Mouse (Mus musculus) lung, adult 2 months (tissue): ENCODE data around the gene Kcnj6. TPM values are rescaled to one million over a fixed set of nuclear protein-coding genes. Genes with fewer than 3 reads are reported as not detected.

ENCODE experiments used
- DNase-seq: peaks from one replicate; pipeline ENCODE4 v3.0.0; 2022
- H3K4me1 ChIP-seq: fragments of 200-500 bp; 2 replicates; pipeline ENCODE4 v1.6.1; 2011; ENCODE audit warnings: low read length; ENCODE audit not compliant: control insufficient read depth, insufficient read depth
- H3K4me3 ChIP-seq: fragments of 200-500 bp; replicated peaks from 2 replicates; pipeline ENCODE3; 2011; ENCODE audit warnings: low read depth, mild to moderate bottlenecking, control low read depth, low read length; ENCODE audit errors: extremely low read depth
- CTCF ChIP-seq: fragments of 200-500 bp; IDR thresholded peaks from 2 replicates; pipeline ENCODE4 v1.5.1; 2011; ENCODE audit warnings: mild to moderate bottlenecking, low read length, control low read depth; ENCODE audit not compliant: insufficient read depth
- POLR2A ChIP-seq: fragments of 200-500 bp; IDR thresholded peaks from 2 replicates; pipeline ENCODE4 v1.6.1; 2011; ENCODE audit warnings: low read depth, mild to moderate bottlenecking, control low read depth, low read length, borderline replicate concordance; ENCODE audit errors: extremely low read depth
- WGBS: fragments of 180-500 bp; shearing (Covaris S2); methylation state at CpG from one replicate; pipeline ENCODE4 v1.1.7; 2018; 5-methylcytosine and 5-hydroxymethylcytosine counted together
- polyA plus RNA-seq: library from polyadenylated mRNA; depleted of rRNA; stranded (reverse); fragments of >200 nt; gene quantifications from 2 replicates; pipeline ENCODE4 v1.2.3, GENCODE M21; 2012

Kcnj6 gene
- polyA plus RNA-seq, 1 experiment: not detected

GRCm38 (mm10) chr16:94731027-94731426 lies 266.5 kb downstream of the Kcnj6 start:
- WGBS: 39% methylated on average over 12 of the region's 12 CpGs
- no peak for TF ChIP-seq POLR2A
- TF ChIP-seq CTCF: no peak
- no peak overlapping the region for H3K4me3 ChIP-seq
- DNase-seq: no peak
- H3K4me1 ChIP-seq: no peaks in the 10 kb centered on the region

GRCm38 (mm10) chr16:94729236-94729635 lies 268.3 kb downstream of the Kcnj6 start:
- no peak for TF ChIP-seq POLR2A
- TF ChIP-seq CTCF: no peak
- Histone ChIP-seq H3K4me1 (no peaks in the 10 kb centered on the region), H3K4me3 (no peak overlapping the region)
- WGBS: 91% methylated on average over 6 of the region's 6 CpGs
- DNase-seq: no peak

GRCm38 (mm10) chr16:94724747-94725211 lies 272.7 kb downstream of the Kcnj6 start:
- peak overlapping the region; percentile 72 for H3K4me3 ChIP-seq
- no peaks in the 10 kb centered on the region for H3K4me1 ChIP-seq
- TF ChIP-seq POLR2A: no peak
- no peak for TF ChIP-seq CTCF
- DNase-seq: no peak
- WGBS: 2% methylated on average over 18 of the region's 18 CpGs

- peak; percentile 54 for DNase-seq
- WGBS: under 1% methylated on average over 23 of the region's 23 CpGs
- TF ChIP-seq CTCF (no peak), POLR2A (peak; percentile 25; the same call in 1 of the 2 replicates)
- Histone ChIP-seq H3K4me1 (no peaks in the 10 kb centered on the region), H3K4me3 (peak overlapping the region; percentile 72)
Measured at GRCm38 (mm10) chr16:94724061-94724596, 273.4 kb downstream of the Kcnj6 start.

GRCm38 (mm10) chr16:94722936-94723335 lies 274.6 kb downstream of the Kcnj6 start:
- DNase-seq: no peak
- H3K4me3 ChIP-seq: no peak overlapping the region
- TF ChIP-seq CTCF: no peak
- TF ChIP-seq POLR2A: no peak
- H3K4me1 ChIP-seq: no peaks in the 10 kb centered on the region
- 77% methylated on average over 12 of the region's 12 CpGs for WGBS

GRCm38 (mm10) chr16:94721549-94722006 lies 275.9 kb downstream of the Kcnj6 start:
- TF ChIP-seq POLR2A (no peak), CTCF (no peak)
- no peak for DNase-seq
- no peak overlapping the region for H3K4me3 ChIP-seq
- H3K4me1 ChIP-seq: no peaks in the 10 kb centered on the region
- WGBS: 53% methylated on average over 10 of the region's 10 CpGs

- WGBS: 64% methylated on average over 7 of the region's 7 CpGs
- no peak for TF ChIP-seq CTCF
- no peak for TF ChIP-seq POLR2A
- Histone ChIP-seq H3K4me1 (no peaks in the 10 kb centered on the region), H3K4me3 (no peak overlapping the region)
- no peak for DNase-seq
Measured at GRCm38 (mm10) chr16:94720476-94721153, 276.9 kb downstream of the Kcnj6 start.

- WGBS: 66% methylated on average over 4 of the region's 4 CpGs
- H3K4me1 ChIP-seq: no peaks in the 10 kb centered on the region
- TF ChIP-seq CTCF (no peak), POLR2A (no peak)
- no peak overlapping the region for H3K4me3 ChIP-seq
- no peak for DNase-seq
Measured at GRCm38 (mm10) chr16:94719488-94719887, 278.0 kb downstream of the Kcnj6 start.

- no peak for DNase-seq
- 64% methylated on average over 4 of the region's 4 CpGs for WGBS
- Histone ChIP-seq H3K4me3 (no peak overlapping the region), H3K4me1 (no peaks in the 10 kb centered on the region)
- no peak for TF ChIP-seq CTCF
- no peak for TF ChIP-seq POLR2A
Measured at GRCm38 (mm10) chr16:94718919-94719318, 278.6 kb downstream of the Kcnj6 start.

- no peak for TF ChIP-seq POLR2A
- no peak for TF ChIP-seq CTCF
- Histone ChIP-seq H3K4me1 (no peaks in the 10 kb centered on the region), H3K4me3 (no peak overlapping the region)
- 89% methylated on average over 11 of the region's 11 CpGs for WGBS
- no peak for DNase-seq
Measured at GRCm38 (mm10) chr16:94717051-94717450, 280.4 kb downstream of the Kcnj6 start.
